Mouse (Mus musculus): ENCODE measurements around the gene Dglucy.

GRCm38 (mm10) chr12:100896661-100897060 is 117.8 kb downstream of the Dglucy start:
- TF ChIP-seq CTCF (IDR thresholded peaks at IDR 0.05; ENCODE audit: low read depth) (no peak), EP300 (optimal IDR thresholded peaks at IDR 0.05) (no peak)

All from stomach, postnatal 0 days (tissue).